29 mouse cellular contexts compared by ENCODE assay signal in genomic region chr2:128526883-128527344, GRCm38 (mm10).
A peak's percentile ranks its signal among the peaks of the same experiment; 100 is the strongest.
DNase-seq lines count a peak whose midpoint lies in the region; ATAC-seq and TF ChIP-seq lines count a peak whose summit lies in the region.
"Had no signal": no experiment of that assay in that cellular context is flagged by ENCODE, and none has a peak within 500 bp of the region (broad histone marks: within the 10 kb centered on the region; RNA-seq: fewer than 3 reads in every experiment).

No protein-coding gene starts in this region.

- no peak overlapping the region for H3K9ac ChIP-seq in kidney, postnatal 0 days (ENCODE audit: low read depth, low read length)
- no peak overlapping the region for H3K9ac ChIP-seq in lung, postnatal 0 days (replicated peaks; ENCODE audit: low read depth)
- no peak overlapping the region for H3K9ac ChIP-seq in limb, embryonic 15.5 days
- H3K9ac ChIP-seq: embryonic facial prominence, embryonic 12.5 days; forebrain, embryonic 15.5 days; hindbrain, embryonic 13.5 days; kidney, embryonic 15.5 days; liver, embryonic 14.5 days had no signal

- H3K4me2 ChIP-seq in kidney, postnatal 0 days (ENCODE audit: low read length), result no peak overlapping the region
- no peak overlapping the region for H3K4me2 ChIP-seq in lung, postnatal 0 days (replicated peaks; ENCODE audit: low read depth, low read length)
- no peak overlapping the region for H3K4me2 ChIP-seq in limb, embryonic 15.5 days
- H3K4me2 ChIP-seq: embryonic facial prominence, embryonic 12.5 days; forebrain, embryonic 15.5 days; heart, embryonic 11.5 days; hindbrain, embryonic 13.5 days; kidney, embryonic 15.5 days; midbrain, embryonic 11.5 days had no signal

- no peaks in the 10 kb centered on the region for H3K4me1 ChIP-seq in kidney, postnatal 0 days (replicated peaks; ENCODE audit: insufficient read depth, low read length)
- peaks cover 8% of the 10 kb centered on the region; the same call in 1 of the 2 replicates for H3K4me1 ChIP-seq in lung, postnatal 0 days (ENCODE audit: insufficient read depth, low read depth, low read length)
- H3K4me1 ChIP-seq in limb, embryonic 15.5 days, result peaks cover 23% of the 10 kb centered on the region
- no peaks in the 10 kb centered on the region for H3K4me1 ChIP-seq in cerebellum, adult 2 months (ENCODE audit: control insufficient read depth, insufficient read depth, low read length)
- H3K4me1 ChIP-seq: embryonic facial prominence, embryonic 12.5 days; forebrain, embryonic 10.5 days; forebrain, embryonic 15.5 days; hindbrain, embryonic 13.5 days had no signal

- no peak for ATAC-seq in kidney, postnatal 0 days (replicated peaks; ENCODE audit: low FRiP score, low read depth)
- peak; percentile 81 for ATAC-seq in lung, postnatal 0 days
- 0 out of 2 replicates have a peak, but pooled peaks have one; percentile 40 for ATAC-seq in limb, embryonic 15.5 days (ENCODE audit: insufficient number of reproducible peaks, low FRiP score, low TSS enrichment, low read depth)
- ATAC-seq: activated CD4-positive, CD25-positive, alpha-beta regulatory T cell, adult 4 months; forebrain, embryonic 15.5 days; midbrain, embryonic 16.5 days had no signal

- no peak for TF ChIP-seq CTCF in kidney, postnatal 0 days (IDR thresholded peaks at IDR 0.05; ENCODE audit: low read depth)
- TF ChIP-seq CTCF in lung, postnatal 0 days (IDR thresholded peaks at IDR 0.05), result no peak
- no peak for TF ChIP-seq CTCF in cerebellum, adult 2 months (IDR thresholded peaks at IDR 0.05; ENCODE audit: borderline replicate concordance, insufficient read depth, low read depth, low read length)

- TF ChIP-seq POLR2A in cerebellum, adult 2 months (IDR thresholded peaks at IDR 0.05; ENCODE audit: borderline replicate concordance, insufficient read depth, low read length), result no peak

- peak; percentile 70 for TF ChIP-seq EP300 in lung, postnatal 0 days (IDR thresholded peaks at IDR 0.05)

- H3K27ac ChIP-seq in kidney, postnatal 0 days, result no peak overlapping the region
- H3K27ac ChIP-seq in lung, postnatal 0 days (ENCODE audit: low read length), result no peak overlapping the region
- H3K27ac ChIP-seq in limb, embryonic 15.5 days, result peak overlapping the region; percentile 57
- no peak overlapping the region for H3K27ac ChIP-seq in cerebellum, adult 2 months (ENCODE audit: insufficient read depth, low read length)
- H3K27ac ChIP-seq: embryonic facial prominence, embryonic 12.5 days; forebrain, embryonic 10.5 days; forebrain, embryonic 15.5 days; hindbrain, embryonic 13.5 days; kidney, embryonic 15.5 days; left cerebral cortex, adult 2 months; liver, embryonic 14.5 days had no signal

- DNase-seq in kidney, postnatal 0 days (ENCODE audit: low spot score), result peak; percentile 57
- DNase-seq in kidney, postnatal 10 days, result no peak
- DNase-seq in lung, postnatal 0 days (ENCODE audit: low spot score), result peak; percentile 86
- DNase-seq in lung, postnatal 36 days, result no peak
- no peak for DNase-seq in cerebellum, adult 2 months
- DNase-seq: adrenal gland, postnatal 10 days; B cell, adult 2 months; cerebellum, adult 9-10 months; cerebellum, postnatal 36 days; gastrocnemius, postnatal 25 days; heart, adult 11 months; heart, postnatal 4 days; kidney, adult 11 months; layer of hippocampus, adult 9-11 months; liver; lung, postnatal 10 days; right cerebral cortex, postnatal 25 days had no signal

- H3K4me3 ChIP-seq in kidney, postnatal 0 days (replicated peaks; ENCODE audit: low read depth, low read length), result no peak overlapping the region
- no peak overlapping the region for H3K4me3 ChIP-seq in lung, postnatal 0 days (ENCODE audit: low read depth, low read length)
- H3K4me3 ChIP-seq in limb, embryonic 15.5 days, result no peak overlapping the region
- no peak overlapping the region for H3K4me3 ChIP-seq in cerebellum, adult 2 months (replicated peaks; ENCODE audit: insufficient read depth, low read depth, low read length)
- H3K4me3 ChIP-seq: embryonic facial prominence, embryonic 12.5 days; forebrain, embryonic 10.5 days; forebrain, embryonic 15.5 days; hindbrain, embryonic 13.5 days; kidney, embryonic 15.5 days; left cerebral cortex, adult 2 months had no signal

- 49% methylated on average over 3 of the region's 3 CpGs for WGBS in kidney, postnatal 0 days
- WGBS in lung, postnatal 0 days, result 35% methylated on average over 3 of the region's 3 CpGs
- 29% methylated on average over 3 of the region's 3 CpGs for WGBS in limb, embryonic 15.5 days
- WGBS in cerebellum, adult 2 months, result 47% methylated on average over 3 of the region's 3 CpGs

- no peaks in the 10 kb centered on the region for H3K36me3 ChIP-seq in kidney, postnatal 0 days (ENCODE audit: insufficient read depth, low read length)
- H3K36me3 ChIP-seq in lung, postnatal 0 days (ENCODE audit: insufficient read depth, low read length), result no peaks in the 10 kb centered on the region
- H3K36me3 ChIP-seq in limb, embryonic 15.5 days, result no peaks in the 10 kb centered on the region
- H3K36me3 ChIP-seq: embryonic facial prominence, embryonic 12.5 days; forebrain, embryonic 10.5 days; forebrain, embryonic 15.5 days; hindbrain, embryonic 13.5 days; kidney, embryonic 15.5 days had no signal

- no peaks in the 10 kb centered on the region for H3K27me3 ChIP-seq in kidney, postnatal 0 days (ENCODE audit: insufficient read depth, low read length)
- H3K27me3 ChIP-seq in lung, postnatal 0 days (replicated peaks; ENCODE audit: insufficient read depth, low read length), result no peaks in the 10 kb centered on the region
- no peaks in the 10 kb centered on the region for H3K27me3 ChIP-seq in limb, embryonic 15.5 days
- no peaks in the 10 kb centered on the region for H3K27me3 ChIP-seq in cerebellum, adult 2 months (ENCODE audit: control insufficient read depth, insufficient read depth, low read length)
- H3K27me3 ChIP-seq: embryonic facial prominence, embryonic 12.5 days; forebrain, embryonic 15.5 days; hindbrain, embryonic 13.5 days; kidney, embryonic 15.5 days had no signal

- H3K9me3 ChIP-seq in kidney, postnatal 0 days (replicated peaks; ENCODE audit: low read length), result no peaks in the 10 kb centered on the region
- H3K9me3 ChIP-seq in lung, postnatal 0 days (ENCODE audit: low read length), result no peaks in the 10 kb centered on the region
- H3K9me3 ChIP-seq in limb, embryonic 15.5 days, result no peaks in the 10 kb centered on the region
- H3K9me3 ChIP-seq: embryonic facial prominence, embryonic 12.5 days; forebrain, embryonic 10.5 days; forebrain, embryonic 15.5 days; hindbrain, embryonic 13.5 days; kidney, embryonic 15.5 days had no signal

Comparison
In these comparisons a context has a peak if more than half of its experiments do, and no peak if none do; other contexts are left out.
1. DNase-seq: peak in kidney, postnatal 0 days (single experiment) and lung, postnatal 0 days (single experiment); none in kidney, postnatal 10 days (single experiment), lung, postnatal 36 days (single experiment) and cerebellum, adult 2 months (0 of 2).